Mouse (Mus musculus) spleen, adult 10 weeks (tissue): ENCODE measurements around the gene Olfr1418. TPM values are rescaled to one million over a fixed set of nuclear protein-coding genes. Genes with fewer than 3 reads are reported as not detected.

Source experiments
- polyA plus RNA-seq: library from polyadenylated mRNA; stranded (reverse); fragments of 350-450 nt; fragmentation: Illumina TruSeq; extraction: RNeasy Lipid Tissue Mini Kit (QIAGEN cat#74804); gene quantifications from one replicate; pipeline ENCODE4 v1.2.3, GENCODE M21; 2015; ENCODE audit warnings: low replicate concordance; ENCODE audit not compliant: insufficient read depth

Olfr1418 gene
- polyA plus RNA-seq: not detected

GRCm38 (mm10) chr19:11860966-11861365, at the start of gene Olfr1418:
TSS of gene Olfr1418 (minus strand) at chr19:11861066.

DNA sequence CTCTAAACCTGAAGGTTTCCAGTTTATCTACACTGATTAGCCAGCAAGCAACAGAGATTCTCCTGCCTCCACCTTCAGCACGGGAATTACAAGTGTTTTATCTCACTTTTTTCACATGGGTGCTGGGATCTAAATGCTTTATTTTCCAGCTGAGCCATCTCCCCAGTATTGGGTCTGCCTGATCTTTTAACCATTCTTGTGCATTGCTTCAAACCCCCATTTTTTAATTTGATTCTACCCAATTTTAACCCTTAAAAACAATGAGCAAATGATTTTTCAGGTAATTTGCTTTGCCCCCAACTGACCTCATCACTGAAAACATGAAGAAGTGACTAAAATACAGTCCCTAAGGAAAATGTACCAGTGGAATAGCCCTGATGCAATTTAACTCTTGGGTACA, 25.4 kb upstream of the Olfr1418 start, which contains the start of gene Olfr1420:
Olfr1420 (plus strand) TSS at position 301 of the 400 bp plus-strand sequence.

DNA sequence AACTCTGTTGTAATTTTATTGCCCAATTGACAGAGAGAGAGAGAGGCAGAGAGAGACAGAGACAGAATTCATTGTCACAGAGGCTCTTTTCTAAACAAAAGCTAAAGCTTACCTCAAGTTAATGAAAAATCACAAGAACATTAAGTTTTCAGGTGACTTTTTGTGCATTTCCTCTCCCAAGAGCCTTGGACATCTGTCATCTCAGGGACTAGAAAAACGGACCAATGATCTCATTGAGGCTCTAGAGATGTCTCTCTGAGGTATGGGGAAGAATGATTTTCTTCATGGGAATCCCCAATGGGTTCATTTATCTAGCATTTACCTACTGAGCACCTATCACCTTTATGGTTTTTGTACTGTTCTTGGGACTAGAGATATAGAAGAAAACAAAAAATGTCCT, 14.1 kb upstream of the Olfr1418 start, which contains the start of gene Olfr1419:
Olfr1419 (minus strand) TSS at position 101 of the 400 bp plus-strand sequence.

GRCm38 (mm10) chr19:11839119-11839518, 21.7 kb downstream of the Olfr1418 start, which contains the start of gene Olfr1417:
TSS of gene Olfr1417 (minus strand) at chr19:11839219.

DNA sequence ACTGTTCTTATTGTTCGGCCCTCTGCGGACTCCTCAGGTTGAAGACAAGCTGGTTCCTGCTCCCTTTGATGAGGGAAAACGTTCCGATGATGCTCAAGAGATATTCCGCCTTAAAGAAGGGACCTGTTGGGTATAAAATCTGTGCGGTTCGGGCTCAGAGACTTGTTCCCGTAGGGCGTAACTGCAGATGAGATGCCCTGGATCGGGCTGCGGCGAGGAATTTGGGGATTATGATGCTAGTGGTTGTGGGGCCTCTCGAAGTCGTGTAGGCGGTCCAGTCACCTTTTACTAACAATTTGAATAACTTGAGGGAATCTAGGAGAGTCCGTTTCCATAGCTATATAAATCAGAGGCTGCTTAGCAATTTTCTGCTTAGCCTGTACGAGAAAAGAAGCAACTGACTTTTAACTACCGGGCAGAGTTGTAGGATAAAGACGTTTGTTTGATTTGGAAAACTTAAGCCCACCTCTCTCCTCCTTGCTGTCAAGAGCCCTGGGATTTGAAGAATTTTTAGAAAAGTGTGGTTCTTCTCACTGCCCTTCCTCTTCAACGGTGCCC, 41.6 kb downstream of the Olfr1418 start, which contains the start of gene Stx3:
Stx3 (minus strand) TSS at position 261 of the 558 bp plus-strand sequence.

Other genes starting within 250 kb of the Olfr1418 start
- 2.0 TPM for gene Ms4a2, start 237.3 kb downstream of the Olfr1418 start, polyA plus RNA-seq
- gene Ms4a3, start 220.2 kb downstream of the Olfr1418 start, polyA plus RNA-seq: 0.83 TPM
- 1.3 TPM for gene Oosp2, start 200.5 kb downstream of the Olfr1418 start, polyA plus RNA-seq
- gene Oosp1, start 169.9 kb downstream of the Olfr1418 start, polyA plus RNA-seq: 8.4 TPM
- not detected for gene Oosp3, start 164.0 kb downstream of the Olfr1418 start, polyA plus RNA-seq
- gene Gif, start 113.5 kb downstream of the Olfr1418 start, polyA plus RNA-seq: not detected
- 31.9 TPM for gene Mrpl16, start 90.7 kb downstream of the Olfr1418 start, polyA plus RNA-seq
- 7.6 TPM for gene Stx3, start 41.7 kb downstream of the Olfr1418 start, polyA plus RNA-seq
- gene Olfr1417, start 21.8 kb downstream of the Olfr1418 start, polyA plus RNA-seq: not detected
- gene Olfr1419, start 14.0 kb upstream of the Olfr1418 start, polyA plus RNA-seq: not detected
- gene Olfr1420, start 25.5 kb upstream of the Olfr1418 start, polyA plus RNA-seq: not detected
- 38.9 TPM for gene Patl1, start 51.3 kb upstream of the Olfr1418 start, polyA plus RNA-seq
- 48.5 TPM for gene Osbp, start 104.9 kb upstream of the Olfr1418 start, polyA plus RNA-seq
- not detected for gene Olfr1423, start 180.3 kb upstream of the Olfr1418 start, polyA plus RNA-seq
- not detected for gene Olfr1424, start 201.6 kb upstream of the Olfr1418 start, polyA plus RNA-seq
- not detected for gene Olfr1425, start 216.7 kb upstream of the Olfr1418 start, polyA plus RNA-seq
- not detected for gene Olfr1426, start 230.9 kb upstream of the Olfr1418 start, polyA plus RNA-seq
- not detected for gene Olfr1427, start 242.3 kb upstream of the Olfr1418 start, polyA plus RNA-seq